Mouse (Mus musculus) spleen, adult 18-20 months (tissue): ENCODE results near the gene Plin3.

Experiments used
- DNase-seq, 2 experiments: peaks; one replicate each; pipeline ENCODE4 v3.0.0; 2022; ENCODE audit warnings: mixed read lengths in 2 of 2

Gene Plin3

DNA sequence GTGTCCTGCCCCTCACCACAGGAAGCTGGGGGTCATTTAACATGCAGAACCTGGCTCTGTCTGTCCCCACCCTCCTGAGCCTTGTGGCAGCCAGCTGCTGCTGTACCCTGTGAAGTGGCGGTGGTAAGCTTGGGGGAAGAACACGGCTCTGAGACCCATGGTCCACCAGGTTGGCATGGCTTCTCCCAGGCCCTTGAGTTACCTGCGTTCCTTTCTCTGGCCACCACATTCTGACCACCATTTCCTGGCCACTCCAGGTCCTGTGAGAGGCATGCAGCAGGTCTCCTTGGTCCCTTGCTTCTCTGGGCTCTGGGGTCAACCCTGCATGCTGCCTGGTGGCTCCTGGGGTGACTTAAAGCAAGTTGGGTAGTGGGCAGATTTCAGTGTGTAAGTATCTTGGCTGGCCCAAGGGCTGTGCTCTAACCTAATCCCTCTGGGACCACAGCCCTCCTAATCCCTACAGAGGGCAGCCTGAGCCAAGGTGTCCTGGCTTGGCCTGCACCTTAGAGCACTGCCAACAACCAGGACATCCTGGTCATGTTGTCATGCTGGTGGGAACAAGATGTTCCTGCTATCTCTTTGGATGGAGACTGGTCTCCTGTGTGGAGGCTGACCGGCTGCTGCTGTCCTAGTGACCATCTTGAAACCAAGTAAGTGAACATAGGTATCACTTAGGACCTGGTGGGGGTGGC is at the start of gene Plin3:
Gene Plin3, minus strand, starts transcription at position 343 of the 692 bp plus-strand sequence.
- DNase-seq, result no peak

- DNase-seq, result no peak
Observed at GRCm38 (mm10) chr17:56340717-56341116, 48.0 kb upstream of the Plin3 start.

DNA sequence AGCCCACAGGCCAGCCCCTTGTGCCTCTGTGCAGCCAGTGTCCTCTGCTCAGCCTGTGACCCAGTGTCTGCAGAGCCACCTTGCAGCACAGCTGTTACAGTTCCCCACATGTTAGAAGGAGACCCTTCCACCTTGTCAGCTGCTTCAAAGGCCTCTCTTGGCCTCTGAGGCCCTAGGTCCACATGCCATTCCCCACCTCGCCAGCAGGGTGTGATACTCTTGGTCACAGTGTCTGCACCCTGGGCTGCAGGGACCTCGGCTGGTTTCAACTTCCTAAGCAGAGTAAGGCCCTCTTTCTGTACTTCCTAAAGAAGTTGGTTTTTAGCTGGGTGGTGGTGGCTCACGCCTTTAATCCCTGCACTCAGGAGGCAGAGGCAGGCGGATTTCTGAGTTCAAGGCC is 46.2 kb upstream of the Plin3 start:
- DNase-seq, result peak; percentile 57 to 75

- DNase-seq, result no peak
Observed at GRCm38 (mm10) chr17:56337791-56338190, 45.1 kb upstream of the Plin3 start.

- DNase-seq, result peak; percentile 34 to 64
Observed at GRCm38 (mm10) chr17:56337190-56337589, 44.5 kb upstream of the Plin3 start.

DNA sequence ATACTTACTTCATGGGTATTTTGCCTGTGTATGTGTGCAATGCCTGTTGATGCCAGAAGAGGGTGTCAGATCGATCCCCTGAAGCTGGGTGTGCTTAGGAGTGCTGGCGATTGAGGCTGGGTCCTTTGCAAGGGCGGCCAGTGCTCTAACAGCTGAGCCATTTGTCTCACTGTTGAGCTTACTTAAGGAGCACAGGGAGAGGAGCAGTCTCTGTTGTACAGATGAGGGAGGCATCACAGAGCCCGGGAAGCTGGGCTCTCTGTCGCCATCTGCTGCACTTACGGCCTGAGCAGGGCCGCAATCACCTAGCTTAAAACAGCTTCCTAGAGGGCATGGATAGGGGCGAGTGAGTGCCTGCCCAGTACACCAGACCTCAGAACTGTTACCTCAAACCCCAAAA is 40.3 kb upstream of the Plin3 start:
- no peak for DNase-seq

DNA sequence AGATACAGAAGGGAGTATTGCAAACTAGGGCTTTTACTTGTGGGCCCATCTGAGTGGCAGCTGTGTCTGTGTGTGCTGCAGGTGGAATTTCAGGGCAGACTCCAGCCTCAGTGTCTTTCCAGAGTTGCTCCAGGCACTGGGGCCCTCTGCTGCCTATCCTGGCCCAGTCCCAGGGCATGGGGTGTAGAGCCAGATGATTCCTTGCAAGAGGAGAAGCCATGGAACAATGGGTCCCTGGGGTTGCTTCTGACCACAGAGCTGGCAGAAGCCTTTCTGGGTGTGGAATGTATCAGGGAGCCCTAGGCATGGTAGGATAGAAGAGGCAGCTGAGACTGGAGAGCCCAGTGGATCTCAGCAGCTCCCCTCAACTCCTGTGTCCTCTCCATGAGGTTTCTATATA is 38.6 kb upstream of the Plin3 start:
- no peak for DNase-seq

DNA sequence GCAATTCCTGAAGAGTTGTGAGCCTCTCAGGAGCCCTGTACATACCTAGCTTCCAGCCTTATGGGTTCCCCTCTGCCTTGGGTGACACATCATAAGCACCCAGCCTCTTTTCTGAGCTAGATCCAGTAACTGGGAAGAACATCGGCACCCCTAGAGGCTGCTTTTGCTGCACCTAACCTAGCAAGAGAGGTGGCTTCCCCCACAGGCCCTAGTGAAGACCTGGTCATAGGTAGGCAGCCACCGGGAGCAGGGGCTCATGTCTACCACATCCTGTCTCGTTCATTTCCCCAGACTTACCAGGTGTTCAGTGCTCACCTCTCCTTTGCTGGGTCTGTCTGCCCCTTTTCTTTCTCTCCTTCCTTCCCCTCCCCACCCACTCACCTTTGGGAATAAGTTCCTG is 37.7 kb upstream of the Plin3 start:
- DNase-seq, result no peak

DNA sequence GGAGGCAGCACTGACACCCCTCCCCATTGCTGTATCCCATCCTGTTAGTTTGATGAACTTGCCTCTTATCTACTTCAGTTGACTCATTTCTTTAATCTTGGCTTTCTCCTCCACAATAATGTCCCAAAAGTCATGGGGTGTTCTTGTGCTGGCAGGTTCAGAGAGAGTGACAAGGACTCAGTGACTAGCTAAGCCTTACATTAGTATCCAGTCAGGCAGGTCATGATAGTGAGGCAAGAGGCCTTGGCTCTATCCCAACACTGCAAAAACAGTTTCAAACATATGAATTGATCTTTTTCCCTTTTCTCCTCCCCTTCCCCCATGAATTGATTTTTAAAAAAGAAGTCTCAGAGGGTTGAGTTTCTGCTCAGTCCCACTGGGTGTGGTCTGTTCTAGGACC is 36.6 kb upstream of the Plin3 start:
- DNase-seq, result no peak

GRCm38 (mm10) chr17:56326153-56327147 is 33.8 kb upstream of the Plin3 start:
- DNase-seq, result no peak

DNA sequence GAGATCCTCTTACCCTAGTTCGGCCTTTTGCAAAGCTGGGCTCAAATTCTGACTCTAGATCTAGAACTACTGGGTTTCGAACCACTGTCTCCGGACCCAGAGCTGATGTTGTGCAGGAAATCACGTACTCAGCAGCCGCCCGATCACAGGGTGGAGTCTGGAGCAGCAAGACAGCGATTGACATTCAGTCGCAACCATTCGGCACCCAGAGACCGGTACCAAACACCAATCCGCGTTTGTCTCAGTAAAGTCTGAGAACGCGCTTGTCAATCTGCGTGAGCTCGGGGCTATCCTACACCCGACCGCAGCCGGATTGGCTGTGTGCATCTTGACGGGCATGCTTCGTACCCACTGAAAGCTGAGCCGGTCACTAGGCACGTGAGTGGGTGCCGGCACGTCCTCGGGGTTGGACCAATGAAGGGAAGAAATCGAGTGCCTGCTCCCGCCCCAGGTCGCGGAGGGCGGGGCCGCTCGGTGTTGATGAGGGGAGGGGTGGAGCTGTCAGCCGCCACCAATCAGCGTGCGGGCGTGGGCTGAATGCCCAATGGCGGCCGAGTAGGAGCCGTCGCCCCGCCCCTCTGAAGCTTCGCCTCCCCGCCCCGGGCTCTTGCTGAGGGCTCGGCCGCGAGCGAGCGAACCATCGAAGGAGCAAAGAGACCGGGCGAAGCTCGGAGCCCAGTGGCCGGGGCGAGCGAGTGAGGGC is 32.9 kb upstream of the Plin3 start, which contains the start of gene Kdm4b:
Gene Kdm4b, plus strand, starts transcription at position 613 of the 703 bp plus-strand sequence.
- DNase-seq, result peak; percentile 98 to 99

DNA sequence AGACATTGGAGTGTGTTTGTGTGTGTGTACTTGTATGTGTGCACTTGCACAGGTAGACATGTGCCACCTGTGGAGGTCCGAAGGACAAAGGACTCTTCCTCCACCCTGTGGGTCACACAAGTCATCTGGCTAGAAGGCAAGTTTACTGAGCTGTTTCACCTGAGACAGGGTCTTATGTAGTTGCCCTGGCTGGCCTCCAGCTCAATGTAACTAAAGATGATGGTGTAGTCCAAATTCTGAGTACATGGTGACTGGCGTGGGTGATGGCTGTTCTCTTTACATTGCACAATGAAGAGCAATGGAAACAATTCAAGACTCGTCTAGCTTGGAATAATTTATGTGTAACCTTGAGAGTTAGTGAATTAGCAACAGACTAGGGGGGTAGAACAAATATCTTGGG is 31.7 kb upstream of the Plin3 start:
- DNase-seq, result no peak

- DNase-seq, result no peak
Observed at GRCm38 (mm10) chr17:56309191-56309945, 16.7 kb upstream of the Plin3 start.

DNA sequence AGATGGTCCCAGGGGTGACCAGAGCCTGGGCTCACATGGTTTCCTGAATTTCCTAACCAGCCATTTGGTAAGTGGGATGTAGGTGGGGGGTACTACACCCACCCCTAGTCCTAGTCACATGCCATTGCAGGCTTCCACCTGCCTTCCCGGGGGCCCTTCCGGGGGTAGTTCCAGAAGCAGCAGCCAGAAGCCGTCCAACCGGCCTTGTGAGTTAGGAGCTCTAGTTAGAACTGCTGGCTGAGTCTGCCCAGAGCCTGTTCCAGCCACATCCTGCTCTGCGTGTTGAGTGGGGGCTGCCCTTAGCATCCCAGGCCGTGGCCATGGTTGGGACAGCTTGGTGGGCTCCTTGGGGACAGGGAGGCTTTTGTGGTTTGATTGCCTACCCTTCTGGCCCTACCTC is 15.4 kb upstream of the Plin3 start:
- no peak for DNase-seq

DNA sequence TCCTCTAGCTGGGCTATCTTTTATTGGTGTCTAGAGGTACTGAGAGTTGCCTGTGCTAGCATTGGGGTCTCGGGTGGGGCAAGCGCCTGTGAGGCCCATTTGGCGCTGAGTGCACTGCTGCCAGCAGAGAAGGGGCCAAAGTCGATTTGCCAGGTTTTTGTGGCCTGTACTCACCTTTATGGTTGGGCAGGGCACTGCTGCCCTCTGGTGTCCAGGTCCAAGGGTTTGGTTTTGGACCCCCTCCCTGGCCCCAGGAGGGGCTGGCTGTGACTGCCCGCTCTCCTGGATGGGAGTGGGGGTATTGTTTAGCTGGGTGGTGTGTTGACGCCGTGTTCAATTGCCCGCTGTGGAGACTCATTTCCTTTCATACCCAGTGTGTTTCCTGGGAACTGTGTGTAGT is 13.2 kb upstream of the Plin3 start:
- peak in 1 of 2 experiments; percentile 29 for DNase-seq

- no peak for DNase-seq
Observed at GRCm38 (mm10) chr17:56305156-56305555, 12.5 kb upstream of the Plin3 start.

DNA sequence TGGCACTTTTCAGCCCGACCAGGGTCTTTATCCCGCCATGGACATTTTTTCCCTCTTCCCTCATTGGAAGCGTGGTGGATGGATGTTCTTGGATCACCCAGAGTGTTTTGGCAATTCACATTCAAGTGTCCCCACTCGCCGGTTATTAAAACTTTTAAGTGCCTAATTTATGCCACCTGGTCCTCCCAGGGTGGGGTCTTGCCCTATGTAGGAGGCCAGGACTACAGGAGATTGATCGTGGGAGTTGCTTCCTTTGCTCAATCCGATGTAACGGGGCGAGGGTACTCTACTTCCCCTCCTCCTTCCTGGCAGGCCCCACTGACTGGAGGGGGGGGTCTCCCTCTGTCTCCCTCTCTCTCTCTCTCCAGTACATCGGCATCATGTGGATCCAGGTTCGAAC is 12.0 kb upstream of the Plin3 start:
- no peak for DNase-seq

DNA sequence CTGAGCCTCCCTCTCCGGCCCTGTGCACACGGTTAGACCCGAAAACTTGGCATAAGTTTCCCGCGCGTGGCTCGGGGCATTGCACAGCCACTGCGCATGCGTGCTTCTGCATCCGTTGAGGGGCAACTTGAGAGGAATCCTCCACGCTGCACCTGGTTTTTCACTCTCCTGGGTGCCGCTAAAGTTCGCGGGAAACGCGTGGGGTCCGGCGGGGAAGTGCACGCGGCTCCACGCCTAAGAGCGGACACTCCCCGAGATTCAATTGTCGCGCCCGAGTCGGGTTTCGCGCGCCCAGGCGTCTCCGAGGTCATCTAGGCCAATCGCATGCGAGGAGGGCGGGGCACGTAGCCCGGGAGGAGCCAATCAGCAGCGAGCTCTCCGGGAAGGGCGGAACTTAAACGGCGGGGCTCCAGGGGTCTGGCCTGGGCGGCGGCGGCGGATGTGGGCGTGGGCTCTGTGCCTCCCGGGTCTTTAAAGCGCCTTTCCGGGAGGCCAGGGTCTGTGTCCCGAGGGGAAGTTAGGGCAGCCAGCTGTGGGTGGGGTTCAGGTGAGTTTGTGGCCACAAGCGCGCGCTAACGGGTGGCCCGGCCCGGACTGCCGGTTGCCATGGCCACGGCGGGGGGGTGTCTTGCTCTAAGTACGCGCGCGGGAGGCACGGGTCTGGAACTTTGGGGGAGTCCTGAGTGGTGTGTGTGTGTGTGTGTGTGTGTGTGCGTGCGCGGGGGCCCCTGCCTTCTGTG is 11.3 kb upstream of the Plin3 start:
- DNase-seq, result peak; percentile 94 to 97

GRCm38 (mm10) chr17:56303160-56303846 is 10.6 kb upstream of the Plin3 start, which contains the start of gene Uhrf1:
Gene Uhrf1, plus strand, starts transcription at chr17:56303321.
- DNase-seq, result peak; percentile 40 to 43

DNA sequence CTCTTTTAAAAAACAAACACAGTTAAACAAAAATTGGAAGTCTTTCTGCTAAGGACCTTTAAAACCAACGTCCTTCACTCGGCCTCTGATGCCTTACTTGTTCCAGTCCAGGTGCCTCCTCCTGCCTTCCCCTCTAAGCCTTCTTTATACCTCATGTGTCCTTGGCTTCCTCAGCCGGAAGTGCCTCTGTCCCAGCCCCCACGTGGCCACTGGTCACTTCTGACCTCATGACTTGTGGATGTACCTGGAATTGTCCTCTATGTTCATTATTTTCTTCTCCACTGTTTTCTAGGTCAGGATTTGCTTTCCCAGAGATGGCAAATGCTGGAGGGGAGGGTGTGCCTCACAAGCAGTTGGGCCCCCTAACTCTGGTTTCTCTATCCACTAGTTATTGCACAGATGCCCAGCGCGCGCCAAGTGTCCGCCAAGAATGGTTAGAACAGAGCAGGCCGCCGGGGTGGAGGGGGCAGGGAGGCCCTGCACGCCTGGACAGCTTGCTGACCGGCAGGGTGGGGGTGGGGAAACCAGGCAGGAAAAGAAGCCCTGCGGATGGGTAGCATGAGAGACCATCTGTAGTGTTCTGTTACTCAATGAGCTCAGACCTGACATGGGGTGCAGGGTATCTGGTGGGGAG is 9.8 kb upstream of the Plin3 start:
- no peak for DNase-seq
